Mouse (Mus musculus) liver, adult 2 months (tissue): ENCODE data around the gene Cfl2.

Experiments
- CTCF ChIP-seq: fragments of 200-500 bp; IDR thresholded peaks from 2 replicates; pipeline ENCODE4 v1.5.1; 2011; ENCODE audit warnings: low read depth, low read length, control low read depth
- POLR2A ChIP-seq: fragments of 200-500 bp; IDR thresholded peaks from 2 replicates; pipeline ENCODE4 v1.6.1; 2011; ENCODE audit warnings: low read length, control low read depth; ENCODE audit not compliant: insufficient read depth; ENCODE audit errors: extremely low read depth

GRCm38 (mm10) chr12:54820684-54821161 lies 42.0 kb downstream of the Cfl2 start:
- no peak for TF ChIP-seq POLR2A
- no peak for TF ChIP-seq CTCF
